Mouse (Mus musculus): ENCODE measurements at regions not wholly inside any gene's neighbourhood (a gene's known extent, or its start where the extent isn't known, plus 50 kb on each side); places are given as distances from the start of the nearest gene placed in this dataset.

- TF ChIP-seq CTCF (IDR thresholded peaks at IDR 0.05; ENCODE audit: borderline replicate concordance, extremely low read depth, insufficient read depth, insufficient read length) (no peak), POLR2A (IDR thresholded peaks at IDR 0.05; ENCODE audit: borderline replicate concordance, extremely low read depth, insufficient read depth, insufficient read length, poor library complexity, severe bottlenecking) (no peak)
- DNase-seq (ENCODE audit: low read depth) = peak; percentile 62
These were observed 1124.1 kb downstream of the Stim2 start for GRCm38 (mm10) chr5:55122391-55122790.

GRCm38 (mm10) chr5:55134310-55134709, 1136.0 kb downstream of the Stim2 start:
- DNase-seq (ENCODE audit: low read depth) = no peak
- TF ChIP-seq CTCF (IDR thresholded peaks at IDR 0.05; ENCODE audit: borderline replicate concordance, extremely low read depth, insufficient read depth, insufficient read length) (no peak), POLR2A (IDR thresholded peaks at IDR 0.05; ENCODE audit: borderline replicate concordance, extremely low read depth, insufficient read depth, insufficient read length, poor library complexity, severe bottlenecking) (no peak)

- TF ChIP-seq POLR2A (IDR thresholded peaks at IDR 0.05; ENCODE audit: borderline replicate concordance, extremely low read depth, insufficient read depth, insufficient read length, poor library complexity, severe bottlenecking) (no peak), CTCF (IDR thresholded peaks at IDR 0.05; ENCODE audit: borderline replicate concordance, extremely low read depth, insufficient read depth, insufficient read length) (no peak)
- peak; percentile 69 for DNase-seq (ENCODE audit: low read depth)
These were observed 1137.1 kb downstream of the Stim2 start for GRCm38 (mm10) chr5:55135293-55135947.

GRCm38 (mm10) chr5:55138750-55139149, 1140.5 kb downstream of the Stim2 start:
- no peak for DNase-seq (ENCODE audit: low read depth)
- no peak for TF ChIP-seq POLR2A (IDR thresholded peaks at IDR 0.05; ENCODE audit: borderline replicate concordance, extremely low read depth, insufficient read depth, insufficient read length, poor library complexity, severe bottlenecking)
- no peak for TF ChIP-seq CTCF (IDR thresholded peaks at IDR 0.05; ENCODE audit: borderline replicate concordance, extremely low read depth, insufficient read depth, insufficient read length)

- TF ChIP-seq POLR2A (IDR thresholded peaks at IDR 0.05; ENCODE audit: borderline replicate concordance, extremely low read depth, insufficient read depth, insufficient read length, poor library complexity, severe bottlenecking) (no peak), CTCF (IDR thresholded peaks at IDR 0.05; ENCODE audit: borderline replicate concordance, extremely low read depth, insufficient read depth, insufficient read length) (no peak)
- no peak for DNase-seq (ENCODE audit: low read depth)
These were observed 1149.1 kb downstream of the Stim2 start for GRCm38 (mm10) chr5:55147354-55147753.

GRCm38 (mm10) chr5:55174839-55175238, 1176.5 kb downstream of the Stim2 start:
- TF ChIP-seq CTCF (IDR thresholded peaks at IDR 0.05; ENCODE audit: borderline replicate concordance, extremely low read depth, insufficient read depth, insufficient read length) (no peak), POLR2A (IDR thresholded peaks at IDR 0.05; ENCODE audit: borderline replicate concordance, extremely low read depth, insufficient read depth, insufficient read length, poor library complexity, severe bottlenecking) (no peak)
- DNase-seq (ENCODE audit: low read depth) = peak; percentile 14
